ENCODE assay signal across 8 mouse cellular contexts in the genomic region with DNA sequence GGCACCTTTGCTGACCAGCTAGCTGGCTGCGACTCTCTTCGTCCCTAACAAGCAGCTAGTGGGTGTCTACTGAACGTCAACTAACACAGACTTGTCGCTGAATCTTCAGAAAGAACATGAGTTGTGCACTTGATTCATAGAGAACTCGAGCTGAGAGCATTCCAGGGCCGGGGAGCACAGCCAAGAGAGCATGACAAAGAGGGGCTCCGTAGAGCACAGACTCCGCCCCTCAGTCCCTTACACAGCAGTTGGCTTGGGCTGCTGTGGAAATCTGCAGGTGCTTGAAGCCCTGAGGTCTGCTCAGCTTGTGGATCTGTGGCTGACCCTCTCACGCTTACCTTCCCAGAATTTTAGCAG. TPM values are rescaled to one million over a fixed set of nuclear protein-coding genes. Genes with fewer than 3 reads are reported as not detected.
DNase-seq lines count a peak whose midpoint lies in the region; ATAC-seq lines count a peak whose summit lies in the region.

No protein-coding gene starts in this region.

- under 1% methylated on average over 9 of the region's 9 CpGs for WGBS in forebrain, embryonic 16.5 days
- 6% methylated on average over 9 of the region's 9 CpGs for WGBS in limb, embryonic 11.5 days
- WGBS in neural tube, embryonic 13.5 days: 7% methylated on average over 9 of the region's 9 CpGs

- H3K9me3 ChIP-seq in forebrain, embryonic 16.5 days (ENCODE audit: control insufficient read depth, low read length): no peaks in the 10 kb centered on the region
- H3K9me3 ChIP-seq in limb, embryonic 11.5 days (ENCODE audit: control insufficient read depth, low read length): no peaks in the 10 kb centered on the region
- no peaks in the 10 kb centered on the region for H3K9me3 ChIP-seq in neural tube, embryonic 13.5 days

- H3K4me3 ChIP-seq in forebrain, embryonic 16.5 days (replicated peaks; ENCODE audit: low read length): peak overlapping the region; percentile 66
- H3K4me3 ChIP-seq in limb, embryonic 11.5 days (ENCODE audit: low read depth, low read length): peak overlapping the region; percentile 58
- peak overlapping the region; percentile 82 for H3K4me3 ChIP-seq in neural tube, embryonic 13.5 days

- H3K36me3 ChIP-seq in forebrain, embryonic 16.5 days (ENCODE audit: control insufficient read depth, insufficient read depth): no peaks in the 10 kb centered on the region
- H3K36me3 ChIP-seq in limb, embryonic 11.5 days (ENCODE audit: control insufficient read depth, insufficient read depth, low read length): no peaks in the 10 kb centered on the region
- peaks cover 12% of the 10 kb centered on the region for H3K36me3 ChIP-seq in neural tube, embryonic 13.5 days

- H3K27ac ChIP-seq in forebrain, embryonic 16.5 days (ENCODE audit: low read length): peak overlapping the region; percentile 97
- no peak overlapping the region for H3K27ac ChIP-seq in limb, embryonic 11.5 days (replicated peaks; ENCODE audit: low read depth, low read length)
- H3K27ac ChIP-seq in neural tube, embryonic 13.5 days (replicated peaks): peak overlapping the region; percentile 97

- peak overlapping the region; percentile 60 for H3K4me2 ChIP-seq in forebrain, embryonic 16.5 days (ENCODE audit: low read length)
- peak overlapping the region; percentile 99 for H3K4me2 ChIP-seq in limb, embryonic 11.5 days (ENCODE audit: low read depth, severe bottlenecking)
- peak overlapping the region; percentile 82 for H3K4me2 ChIP-seq in neural tube, embryonic 13.5 days

- no peaks in the 10 kb centered on the region for H3K27me3 ChIP-seq in forebrain, embryonic 16.5 days (replicated peaks; ENCODE audit: control insufficient read depth, insufficient read depth, low read length)
- peaks cover 53% of the 10 kb centered on the region for H3K27me3 ChIP-seq in limb, embryonic 11.5 days (ENCODE audit: control insufficient read depth, insufficient read depth, low read length)
- peaks cover 7% of the 10 kb centered on the region; the same call in 1 of the 2 replicates for H3K27me3 ChIP-seq in neural tube, embryonic 13.5 days

- peak; percentile 39 for ATAC-seq in forebrain, embryonic 16.5 days
- no peak for ATAC-seq in limb, embryonic 11.5 days (ENCODE audit: insufficient number of reproducible peaks, low FRiP score, low TSS enrichment, low read depth)
- ATAC-seq in neural tube, embryonic 13.5 days (ENCODE audit: low read depth): peak; percentile 51; the same call in 1 of the 2 replicates

- H3K4me1 ChIP-seq in forebrain, embryonic 16.5 days (replicated peaks; ENCODE audit: control insufficient read depth, insufficient read depth, low read length): peaks cover 34% of the 10 kb centered on the region
- peaks cover 12% of the 10 kb centered on the region for H3K4me1 ChIP-seq in limb, embryonic 11.5 days (ENCODE audit: control insufficient read depth, insufficient read depth, low read length)
- H3K4me1 ChIP-seq in neural tube, embryonic 13.5 days (replicated peaks): peaks cover 56% of the 10 kb centered on the region

- peak; percentile 41 to 50 for DNase-seq in layer of hippocampus, postnatal 10 days (ENCODE audit: low spot score in 2 of 2)
- DNase-seq in layer of hippocampus, postnatal 36 days: no peak
- DNase-seq in brain, adult 2 months (ENCODE audit: low read depth, low spot score): peak; percentile 64
- DNase-seq in limb, embryonic 11.5 days (ENCODE audit: low spot score): peak; percentile 43
- no peak for DNase-seq in spleen, adult 18-20 months
- no peak for DNase-seq in testis, postnatal 14 days (ENCODE audit: low spot score)

- peak overlapping the region; percentile 77 for H3K9ac ChIP-seq in forebrain, embryonic 16.5 days (replicated peaks; ENCODE audit: low read depth, low read length)
- H3K9ac ChIP-seq in limb, embryonic 11.5 days (ENCODE audit: low read length): 0 out of 2 replicates have a peak overlapping the region, but pooled peaks have one; percentile 60
- peak overlapping the region; percentile 95 for H3K9ac ChIP-seq in neural tube, embryonic 13.5 days

RNA-seq across cellular contexts. Expression of a gene that starts 0.4 kb away (rescaled TPM):
- 10 to 100 TPM; 49.9 to 51.5 TPM for total RNA-seq in layer of hippocampus, postnatal 10 days (2021)
- total RNA-seq in layer of hippocampus, postnatal 36 days (2021): 10 to 100 TPM; 29.1 to 30.3 TPM
- 34.8 and 39.2 TPM in 2 replicates for polyA plus RNA-seq in forebrain, embryonic 16.5 days (2015; fragmentation: Nextera tagmentation; extraction: Ambion mirVana)
- 1.6 and 1.9 TPM in 2 replicates for polyA plus RNA-seq in limb, embryonic 11.5 days (2014; fragmentation: Nextera tagmentation; extraction: Ambion mirVana)
- polyA plus RNA-seq in neural tube, embryonic 13.5 days (2015; fragmentation: Nextera tagmentation; extraction: Ambion mirVana): 50.3 and 51.3 TPM in 2 replicates

Comparison
In these comparisons a context has a peak if more than half of its experiments do, and no peak if none do; other contexts are left out.
1. DNase-seq: peak in layer of hippocampus, postnatal 10 days (2 of 2), brain, adult 2 months (single experiment) and limb, embryonic 11.5 days (single experiment); none in layer of hippocampus, postnatal 36 days (0 of 2), spleen, adult 18-20 months (0 of 2) and testis, postnatal 14 days (single experiment).
2. RNA of a gene that starts 0.4 kb away (polyA plus RNA-seq): 50.3 to 51.3 TPM in neural tube, embryonic 13.5 days and 34.8 to 39.2 TPM in forebrain, embryonic 16.5 days; 1.6 to 1.9 TPM in limb, embryonic 11.5 days; every median in the first group is over 10 times any median in the second.
3. Peak in every context shown above with its lines, with median percentiles within 50 percentile points of each other: H3K4me2 ChIP-seq, H3K4me3 ChIP-seq and H3K9ac ChIP-seq.